Mouse (Mus musculus) erythroblast, embryonic 14.5 days (primary cell): ENCODE data around the gene Lama4.

Experiments
- GATA1 ChIP-seq: IDR thresholded peaks from 2 replicates; pipeline ENCODE4 v1.6.1; 2012; ENCODE audit warnings: low read length, inconsistent platforms, mixed read lengths
- TAL1 ChIP-seq: IDR thresholded peaks from 3 replicates; pipeline ENCODE4 v1.6.1; 2012; ENCODE audit warnings: low read length, inconsistent platforms, mixed read lengths

GRCm38 (mm10) chr10:39029297-39030147, 64.2 kb downstream of the Lama4 start:
- no peak for TF ChIP-seq TAL1
- TF ChIP-seq GATA1 = no peak
